Mouse (Mus musculus): ENCODE results near the gene Gpr89. TPM values are rescaled to one million over a fixed set of nuclear protein-coding genes. Genes with fewer than 3 reads are reported as not detected.

Gene Gpr89
- polyA plus RNA-seq, 1 experiment = 19.0 TPM

DNA sequence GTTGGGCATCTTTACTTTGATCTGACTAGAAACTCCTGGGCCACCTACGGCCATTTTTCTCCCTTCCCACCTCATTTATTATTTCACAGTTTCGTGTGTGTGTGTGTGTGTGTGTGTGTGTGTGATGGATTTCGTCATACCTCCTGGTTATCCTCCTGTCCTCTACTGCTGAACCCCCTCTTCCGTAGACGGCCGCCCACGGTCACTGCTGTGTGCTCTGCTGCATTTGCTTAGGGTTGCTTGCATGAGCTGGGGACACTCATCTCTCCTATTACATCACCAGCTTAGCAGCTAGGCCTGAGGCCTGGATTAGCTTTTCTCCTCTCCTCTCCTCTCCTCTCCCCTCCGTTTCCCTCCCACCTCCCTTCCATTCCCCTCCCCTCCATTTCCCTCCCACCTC is 56.7 kb downstream of the Gpr89 start:
- WGBS = 86% methylated on average over 7 of the region's 8 CpGs
- no peak for DNase-seq
- Histone ChIP-seq H3K4me3 (replicated peaks; ENCODE audit: insufficient read depth, low read depth, low read length) (no peak overlapping the region), H3K4me1 (ENCODE audit: control insufficient read depth, insufficient read depth, low read length) (no peaks in the 10 kb centered on the region), H3K27me3 (ENCODE audit: control insufficient read depth, insufficient read depth, low read length) (no peaks in the 10 kb centered on the region), H3K27ac (ENCODE audit: insufficient read depth, low read length) (no peak overlapping the region)
- TF ChIP-seq CTCF (IDR thresholded peaks at IDR 0.05; ENCODE audit: borderline replicate concordance, insufficient read depth, low read depth, low read length) (no peak), POLR2A (IDR thresholded peaks at IDR 0.05; ENCODE audit: borderline replicate concordance, insufficient read depth, low read length) (no peak)

DNA sequence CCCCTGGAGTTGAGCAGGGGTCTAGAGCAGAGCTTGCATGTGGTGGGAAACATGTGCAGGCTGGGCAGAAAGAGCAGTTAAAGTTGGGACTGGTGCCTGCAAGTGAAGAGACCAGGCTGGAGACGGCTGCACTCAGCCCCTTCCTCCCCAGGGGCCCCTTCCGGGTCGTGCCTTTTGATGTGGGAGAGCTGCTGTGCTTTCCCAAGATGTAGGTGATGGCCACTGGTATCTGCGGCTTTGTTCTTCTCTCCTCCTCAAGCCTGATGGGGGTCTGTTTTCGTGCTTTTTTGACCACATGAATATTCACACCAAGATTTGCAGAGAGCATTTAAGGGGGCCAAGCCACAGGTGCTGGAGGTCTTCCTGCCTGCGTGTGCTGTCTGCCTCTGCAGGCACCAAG is 57.5 kb downstream of the Gpr89 start:
- DNase-seq = no peak
- no peak overlapping the region for H3K27ac ChIP-seq (ENCODE audit: insufficient read depth, low read length)
- H3K27me3 ChIP-seq (ENCODE audit: control insufficient read depth, insufficient read depth, low read length) = no peaks in the 10 kb centered on the region
- H3K4me3 ChIP-seq (replicated peaks; ENCODE audit: insufficient read depth, low read depth, low read length) = no peak overlapping the region
- no peaks in the 10 kb centered on the region for H3K4me1 ChIP-seq (ENCODE audit: control insufficient read depth, insufficient read depth, low read length)
- no peak for TF ChIP-seq CTCF (IDR thresholded peaks at IDR 0.05; ENCODE audit: borderline replicate concordance, insufficient read depth, low read depth, low read length)
- no peak for TF ChIP-seq POLR2A (IDR thresholded peaks at IDR 0.05; ENCODE audit: borderline replicate concordance, insufficient read depth, low read length)
- WGBS = 28% methylated on average over 6 of the region's 6 CpGs

- no peak for DNase-seq
- TF ChIP-seq POLR2A (IDR thresholded peaks at IDR 0.05; ENCODE audit: borderline replicate concordance, insufficient read depth, low read length) (no peak), CTCF (IDR thresholded peaks at IDR 0.05; ENCODE audit: borderline replicate concordance, insufficient read depth, low read depth, low read length) (no peak)
- WGBS = 71% methylated on average over 12 of the region's 12 CpGs
- H3K27ac ChIP-seq (ENCODE audit: insufficient read depth, low read length) = no peak overlapping the region
- H3K4me1 ChIP-seq (ENCODE audit: control insufficient read depth, insufficient read depth, low read length) = no peaks in the 10 kb centered on the region
- no peak overlapping the region for H3K4me3 ChIP-seq (replicated peaks; ENCODE audit: insufficient read depth, low read depth, low read length)
- H3K27me3 ChIP-seq (ENCODE audit: control insufficient read depth, insufficient read depth, low read length) = no peaks in the 10 kb centered on the region
Observed at GRCm38 (mm10) chr3:96846985-96847384, 58.2 kb downstream of the Gpr89 start.

GRCm38 (mm10) chr3:96845806-96846205 is 59.3 kb downstream of the Gpr89 start:
- 71% methylated on average over 9 of the region's 9 CpGs for WGBS

GRCm38 (mm10) chr3:96845191-96845590 is 60.0 kb downstream of the Gpr89 start:
- no peaks in the 10 kb centered on the region for H3K27me3 ChIP-seq (ENCODE audit: control insufficient read depth, insufficient read depth, low read length)
- no peak for TF ChIP-seq POLR2A (IDR thresholded peaks at IDR 0.05; ENCODE audit: borderline replicate concordance, insufficient read depth, low read length)
- TF ChIP-seq CTCF (IDR thresholded peaks at IDR 0.05; ENCODE audit: borderline replicate concordance, insufficient read depth, low read depth, low read length) = no peak
- H3K4me3 ChIP-seq (replicated peaks; ENCODE audit: insufficient read depth, low read depth, low read length) = no peak overlapping the region
- no peak for DNase-seq
- no peaks in the 10 kb centered on the region for H3K4me1 ChIP-seq (ENCODE audit: control insufficient read depth, insufficient read depth, low read length)
- H3K27ac ChIP-seq (ENCODE audit: insufficient read depth, low read length) = no peak overlapping the region
- 94% methylated on average over 6 of the region's 6 CpGs for WGBS

More at GRCm38 (mm10) chr3:96845806-96846205, 59.3 kb downstream of the Gpr89 start:
- no peak for DNase-seq
- TF ChIP-seq POLR2A (IDR thresholded peaks at IDR 0.05; ENCODE audit: borderline replicate concordance, insufficient read depth, low read length) (no peak), CTCF (IDR thresholded peaks at IDR 0.05; ENCODE audit: borderline replicate concordance, insufficient read depth, low read depth, low read length) (no peak)
- Histone ChIP-seq H3K27ac (ENCODE audit: insufficient read depth, low read length) (no peak overlapping the region), H3K4me3 (replicated peaks; ENCODE audit: insufficient read depth, low read depth, low read length) (no peak overlapping the region), H3K4me1 (ENCODE audit: control insufficient read depth, insufficient read depth, low read length) (no peaks in the 10 kb centered on the region), H3K27me3 (ENCODE audit: control insufficient read depth, insufficient read depth, low read length) (no peaks in the 10 kb centered on the region)

GRCm38 (mm10) chr3:96838996-96839645 is 66.0 kb downstream of the Gpr89 start:
- Histone ChIP-seq H3K4me1 (ENCODE audit: control insufficient read depth, insufficient read depth, low read length) (no peaks in the 10 kb centered on the region), H3K4me3 (replicated peaks; ENCODE audit: insufficient read depth, low read depth, low read length) (no peak overlapping the region), H3K27ac (ENCODE audit: insufficient read depth, low read length) (no peak overlapping the region), H3K27me3 (ENCODE audit: control insufficient read depth, insufficient read depth, low read length) (no peaks in the 10 kb centered on the region)
- WGBS = 82% methylated on average over 7 of the region's 7 CpGs
- DNase-seq = no peak
- no peak for TF ChIP-seq CTCF (IDR thresholded peaks at IDR 0.05; ENCODE audit: borderline replicate concordance, insufficient read depth, low read depth, low read length)
- no peak for TF ChIP-seq POLR2A (IDR thresholded peaks at IDR 0.05; ENCODE audit: borderline replicate concordance, insufficient read depth, low read length)

- TF ChIP-seq CTCF (IDR thresholded peaks at IDR 0.05; ENCODE audit: borderline replicate concordance, insufficient read depth, low read depth, low read length) = no peak
- TF ChIP-seq POLR2A (IDR thresholded peaks at IDR 0.05; ENCODE audit: borderline replicate concordance, insufficient read depth, low read length) = no peak
- no peaks in the 10 kb centered on the region for H3K4me1 ChIP-seq (ENCODE audit: control insufficient read depth, insufficient read depth, low read length)
Observed at GRCm38 (mm10) chr3:96836414-96836813, 68.7 kb downstream of the Gpr89 start.

GRCm38 (mm10) chr3:96834587-96835348 is 70.4 kb downstream of the Gpr89 start:
- Histone ChIP-seq H3K4me1 (ENCODE audit: control insufficient read depth, insufficient read depth, low read length) (no peaks in the 10 kb centered on the region), H3K27me3 (ENCODE audit: control insufficient read depth, insufficient read depth, low read length) (no peaks in the 10 kb centered on the region), H3K4me3 (replicated peaks; ENCODE audit: insufficient read depth, low read depth, low read length) (no peak overlapping the region), H3K27ac (ENCODE audit: insufficient read depth, low read length) (no peak overlapping the region)
- WGBS = 84% methylated on average over 7 of the region's 7 CpGs
- TF ChIP-seq POLR2A (IDR thresholded peaks at IDR 0.05; ENCODE audit: borderline replicate concordance, insufficient read depth, low read length) = no peak
- no peak for DNase-seq

More at GRCm38 (mm10) chr3:96836414-96836813, 68.7 kb downstream of the Gpr89 start:
- no peak for DNase-seq
- no peaks in the 10 kb centered on the region for H3K27me3 ChIP-seq (ENCODE audit: control insufficient read depth, insufficient read depth, low read length)
- 29% methylated on average over 2 of the region's 2 CpGs for WGBS
- no peak overlapping the region for H3K4me3 ChIP-seq (replicated peaks; ENCODE audit: insufficient read depth, low read depth, low read length)
- H3K27ac ChIP-seq (ENCODE audit: insufficient read depth, low read length) = no peak overlapping the region

Data from cerebellum, adult 2 months (tissue).